Comparison of ENCODE assay signal across 33 mouse cellular contexts in genomic region chr8:13793097-13793745, GRCm38 (mm10). TPM values are rescaled to one million over a fixed set of nuclear protein-coding genes. Genes with fewer than 3 reads are reported as not detected.
DNase-seq lines count a peak whose midpoint lies in the region; ATAC-seq lines count a peak whose summit lies in the region.
"Had no signal": no experiment of that assay in that cellular context is flagged by ENCODE, and none has a peak within 500 bp of the region (broad histone marks: within the 10 kb centered on the region; RNA-seq: fewer than 3 reads in every experiment).

No protein-coding gene starts in this region.

- no peak overlapping the region for H3K4me2 ChIP-seq in intestine, embryonic 14.5 days (ENCODE audit: low read length)
- H3K4me2 ChIP-seq in intestine, embryonic 16.5 days (ENCODE audit: low read depth, low read length) = 0 out of 2 replicates have a peak overlapping the region, but pooled peaks have one; percentile 16
- H3K4me2 ChIP-seq: forebrain, embryonic 12.5 days; forebrain, embryonic 15.5 days; heart, embryonic 12.5 days; heart, embryonic 15.5 days; hindbrain, embryonic 14.5 days had no signal

- intact Hi-C loops in heart, postnatal 14 days (cut with DNase I) = no loop called here

- no peaks in the 10 kb centered on the region for H3K9me3 ChIP-seq in intestine, embryonic 14.5 days (ENCODE audit: control insufficient read depth, low read length)
- H3K9me3 ChIP-seq in intestine, embryonic 16.5 days (ENCODE audit: control insufficient read depth, low read length) = no peaks in the 10 kb centered on the region
- H3K9me3 ChIP-seq: forebrain, embryonic 12.5 days; forebrain, embryonic 15.5 days; heart, embryonic 12.5 days; heart, embryonic 15.5 days had no signal

- DNase-seq in heart, adult 11 months = peak; percentile 77
- DNase-seq in heart, postnatal 14 days = no peak
- DNase-seq in intestine, embryonic 14.5 days (ENCODE audit: low spot score) = no peak
- no peak for DNase-seq in right cerebral cortex, postnatal 14 days
- DNase-seq in cerebellum, postnatal 25 days = no peak
- DNase-seq: adrenal gland, adult 2 months; cerebellum, adult 11 months; cerebellum, adult 2 months; cerebellum, adult 9-11 months; cerebellum, postnatal 36 days; embryo, embryonic 11 days; gastrocnemius, postnatal 14 days; heart, adult 18-20 months; heart, postnatal 10 days; heart, postnatal 4 days had no signal

- H3K27me3 ChIP-seq in intestine, embryonic 14.5 days (replicated peaks; ENCODE audit: control insufficient read depth, insufficient read depth, low read length) = no peaks in the 10 kb centered on the region
- no peaks in the 10 kb centered on the region for H3K27me3 ChIP-seq in intestine, embryonic 16.5 days (replicated peaks; ENCODE audit: control insufficient read depth, insufficient read depth, low read length)
- H3K27me3 ChIP-seq: forebrain, embryonic 12.5 days; forebrain, embryonic 15.5 days; heart, embryonic 12.5 days; heart, embryonic 15.5 days had no signal

- H3K4me3 ChIP-seq in intestine, embryonic 14.5 days (ENCODE audit: low read depth, low read length) = no peak overlapping the region
- no peak overlapping the region for H3K4me3 ChIP-seq in intestine, embryonic 16.5 days (ENCODE audit: low read length)
- H3K4me3 ChIP-seq: erythroblast, embryonic 14.5 days; forebrain, embryonic 12.5 days; forebrain, embryonic 15.5 days; heart, embryonic 12.5 days; heart, embryonic 15.5 days had no signal

- WGBS in intestine, embryonic 14.5 days = 72% methylated on average over 8 of the region's 8 CpGs
- WGBS in intestine, embryonic 16.5 days = 64% methylated on average over 8 of the region's 8 CpGs

- H3K9ac ChIP-seq in intestine, embryonic 14.5 days (ENCODE audit: low read length) = no peak overlapping the region
- H3K9ac ChIP-seq in intestine, embryonic 16.5 days (ENCODE audit: low read depth, low read length) = no peak overlapping the region
- H3K9ac ChIP-seq: forebrain, embryonic 12.5 days; forebrain, embryonic 15.5 days; heart, embryonic 12.5 days; heart, embryonic 15.5 days; hindbrain, embryonic 14.5 days had no signal

- ATAC-seq in intestine, embryonic 14.5 days (replicated peaks; ENCODE audit: low FRiP score, low TSS enrichment, low read depth) = peak; percentile 77
- peak; percentile 87 for ATAC-seq in intestine, embryonic 16.5 days
- ATAC-seq: CD4-positive, CD25-positive, alpha-beta regulatory T cell, adult 4 months; forebrain, embryonic 15.5 days; hindbrain, postnatal 0 days; inflammation-experienced regulatory T-cells, adult 6 months had no signal

- H3K4me1 ChIP-seq in intestine, embryonic 14.5 days (replicated peaks; ENCODE audit: control insufficient read depth, insufficient read depth, low read length) = no peaks in the 10 kb centered on the region
- H3K4me1 ChIP-seq in intestine, embryonic 16.5 days (ENCODE audit: control insufficient read depth, insufficient read depth, low read length) = peaks cover 3% of the 10 kb centered on the region; the same call in 1 of the 2 replicates
- H3K4me1 ChIP-seq: forebrain, embryonic 12.5 days; forebrain, embryonic 15.5 days; heart, embryonic 12.5 days; heart, embryonic 15.5 days had no signal

- H3K36me3 ChIP-seq in intestine, embryonic 14.5 days (ENCODE audit: control insufficient read depth, insufficient read depth, low read length) = peaks cover 74% of the 10 kb centered on the region
- H3K36me3 ChIP-seq in intestine, embryonic 16.5 days (ENCODE audit: control insufficient read depth, insufficient read depth, low read length) = peaks cover 11% of the 10 kb centered on the region; the same call in 1 of the 2 replicates

- no peak overlapping the region for H3K27ac ChIP-seq in intestine, embryonic 14.5 days (ENCODE audit: low read depth)
- H3K27ac ChIP-seq in intestine, embryonic 16.5 days (ENCODE audit: low read length) = no peak overlapping the region
- H3K27ac ChIP-seq: forebrain, embryonic 12.5 days; forebrain, embryonic 15.5 days; heart, embryonic 15.5 days; hindbrain, embryonic 14.5 days; hindbrain, postnatal 0 days had no signal

RNA-seq across cellular contexts. Expression of gene Upf3a, which starts 7.8 kb away (rescaled TPM):
- 10 to 100 TPM; 12.0 to 13.3 TPM for total RNA-seq in heart, postnatal 14 days (2021)
- 36.7 and 41.5 TPM in 2 replicates for polyA plus RNA-seq in intestine, embryonic 14.5 days (2014; fragmentation: Nextera tagmentation; extraction: Ambion mirVana)
- polyA plus RNA-seq in intestine, embryonic 16.5 days (2015; fragmentation: Nextera tagmentation; extraction: Ambion mirVana) = 30.8 and 32.6 TPM in 2 replicates

RNA-seq across cellular contexts. Expression of gene Cdc16, which starts 35.7 kb away (rescaled TPM):
- 10 to 100 TPM; 32.3 to 33.4 TPM for total RNA-seq in heart, postnatal 14 days (2021)
- polyA plus RNA-seq in intestine, embryonic 14.5 days (2014; fragmentation: Nextera tagmentation; extraction: Ambion mirVana) = 175 and 187 TPM in 2 replicates
- 102 and 112 TPM in 2 replicates for polyA plus RNA-seq in intestine, embryonic 16.5 days (2015; fragmentation: Nextera tagmentation; extraction: Ambion mirVana)

RNA-seq across cellular contexts. Expression of gene AF366264, which starts 45.0 kb away (rescaled TPM):
- total RNA-seq in heart, postnatal 14 days (2021) = not detected
- not detected in 2 replicates for polyA plus RNA-seq in intestine, embryonic 14.5 days (2014; fragmentation: Nextera tagmentation; extraction: Ambion mirVana)
- polyA plus RNA-seq in intestine, embryonic 16.5 days (2015; fragmentation: Nextera tagmentation; extraction: Ambion mirVana) = not detected in 2 replicates
- total RNA-seq: adrenal gland, adult 2 months; adrenal gland, postnatal 14 days; adrenal gland, postnatal 4 days; gastrocnemius, postnatal 14 days; gastrocnemius, postnatal 4 days; heart, adult 18-20 months; heart, postnatal 10 days; heart, postnatal 4 days; hindbrain, postnatal 0 days; MEL had no signal
- polyA plus RNA-seq: adrenal gland, adult 2 months; C2C12; CD4-positive, CD25-positive, alpha-beta regulatory T cell, adult 4 months; cerebellum, adult 2 months; cortical plate, adult 2 months; embryonic facial prominence, embryonic 11.5 days; erythroblast, embryonic 14.5 days; forebrain, embryonic 12.5 days; forebrain, embryonic 15.5 days; heart, embryonic 12.5 days; heart, embryonic 15.5 days; hindbrain, embryonic 11.5 days; hindbrain, embryonic 14.5 days; hindbrain, postnatal 0 days had no signal
